Mouse (Mus musculus) E14TG2a.4 (cell line): ENCODE data around the gene Stard3.

Experiments used
- CTCF ChIP-seq: conservative IDR thresholded peaks from 2 replicates; pipeline ENCODE4 v1.5.1; 2014; ENCODE audit warnings: low read length
- NANOG ChIP-seq: IDR thresholded peaks from 2 replicates; pipeline ENCODE4 v1.6.1; 2014; ENCODE audit warnings: borderline replicate concordance, low read length, mixed read lengths
- POU5F1 ChIP-seq: IDR thresholded peaks from 2 replicates; pipeline ENCODE4 v1.6.1; 2014; ENCODE audit warnings: low read length, borderline replicate concordance

DNA sequence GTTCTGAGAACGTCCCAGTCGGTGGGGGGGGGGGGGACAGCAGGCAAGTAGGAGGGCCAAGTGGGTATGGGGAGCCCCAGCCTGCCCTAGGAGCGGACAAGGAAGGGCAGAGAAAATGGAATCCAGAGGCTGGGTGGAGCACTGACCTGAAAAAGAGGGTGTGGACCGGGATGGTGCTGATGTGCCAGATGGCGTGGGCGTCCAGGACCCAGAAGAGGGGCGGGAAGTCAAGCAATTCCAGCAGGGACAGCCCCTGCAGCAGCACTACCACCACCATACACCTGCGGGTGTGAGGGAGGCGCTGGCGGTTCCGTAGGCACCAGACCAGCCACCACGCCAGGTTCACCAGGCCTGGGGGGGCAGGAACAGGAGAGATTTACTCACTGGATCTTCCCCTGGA is 32.0 kb downstream of the Stard3 start:
- TF ChIP-seq CTCF (no peak), POU5F1 (no peak), NANOG (no peak)
